Mouse (Mus musculus) spleen, adult 2 months (tissue): ENCODE measurements around the gene Gm17677. TPM values are rescaled to one million over a fixed set of nuclear protein-coding genes. Genes with fewer than 3 reads are reported as not detected.

Experiments
- DNase-seq, 2 experiments: peaks; one replicate each; pipeline versions ENCODE4 v3.0.0 to v3.0.0-alpha.2; 2012 to 2021; ENCODE audit warnings: low spot score in 2 of 2, low read depth in 1 of 2
- H3K27ac ChIP-seq: fragments of 200-500 bp; 2 replicates; pipeline ENCODE4 v1.5.1; 2012; ENCODE audit warnings: low read length, inconsistent platforms; ENCODE audit not compliant: insufficient read depth
- H3K27me3 ChIP-seq: fragments of 200-500 bp; 2 replicates; pipeline ENCODE4 v1.6.1; 2012; ENCODE audit warnings: mild to moderate bottlenecking, moderate library complexity, low read length, inconsistent platforms; ENCODE audit not compliant: control insufficient read depth, insufficient read depth
- H3K36me3 ChIP-seq: fragments of 200-500 bp; 2 replicates; pipeline ENCODE4 v1.6.1; 2012; ENCODE audit warnings: mild to moderate bottlenecking, low read length, inconsistent platforms; ENCODE audit not compliant: control insufficient read depth, insufficient read depth
- H3K4me1 ChIP-seq: fragments of 200-500 bp; 2 replicates; pipeline ENCODE4 v1.6.1; 2011; ENCODE audit warnings: inconsistent platforms; ENCODE audit not compliant: control insufficient read depth, insufficient read depth, insufficient read length
- H3K4me3 ChIP-seq: fragments of 200-500 bp; 2 replicates; pipeline ENCODE4 v1.5.1; 2011; ENCODE audit warnings: mild to moderate bottlenecking, inconsistent platforms; ENCODE audit not compliant: insufficient read depth, insufficient read length; ENCODE audit errors: extremely low read depth
- CTCF ChIP-seq: fragments of 200-500 bp; IDR thresholded peaks from 2 replicates; pipeline ENCODE4 v1.5.1; 2011; ENCODE audit warnings: mild to moderate bottlenecking, inconsistent platforms; ENCODE audit not compliant: insufficient read depth, insufficient read length, insufficient replicate concordance; ENCODE audit errors: extremely low read depth
- POLR2A ChIP-seq: fragments of 200-500 bp; IDR thresholded peaks from 2 replicates; pipeline ENCODE4 v1.6.1; 2011; ENCODE audit warnings: low read depth, low read length, inconsistent platforms
- WGBS: fragments of 180-500 bp; shearing (Covaris S2); methylation state at CpG from one replicate; pipeline ENCODE4 v1.1.7; 2018; 5-methylcytosine and 5-hydroxymethylcytosine counted together
- polyA plus RNA-seq: library from polyadenylated mRNA; depleted of rRNA; stranded (reverse); fragments of >200 nt; gene quantifications from 2 replicates; pipeline ENCODE4 v1.2.3, GENCODE M21; 2012; rRNA removed

Gm17677 gene
- not detected in 2 replicates for polyA plus RNA-seq

- Histone ChIP-seq H3K27ac (no peak within 1 kb of the TSS), H3K4me3 (no peak within 1 kb of the TSS), H3K36me3 (no peaks in the 10 kb centered on the region), H3K4me1 (no peaks in the 10 kb centered on the region), H3K27me3 (no peaks in the 10 kb centered on the region)
- no peak for TF ChIP-seq CTCF
- no peak for TF ChIP-seq POLR2A
- no peak for DNase-seq
Measured at GRCm38 (mm10) chr9:35740749-35741148, at the start of gene Gm17677. Gene Gm17677, plus strand, starts transcription at chr9:35741049.

GRCm38 (mm10) chr9:35691924-35692323, 48.9 kb upstream of the Gm17677 start:
- no peak for DNase-seq
- Histone ChIP-seq H3K27me3 (no peaks in the 10 kb centered on the region), H3K4me3 (no peak overlapping the region), H3K4me1 (no peaks in the 10 kb centered on the region), H3K36me3 (no peaks in the 10 kb centered on the region), H3K27ac (no peak overlapping the region)
- no peak for TF ChIP-seq POLR2A
- TF ChIP-seq CTCF, result no peak

GRCm38 (mm10) chr9:35707265-35707664, 33.6 kb upstream of the Gm17677 start:
- Histone ChIP-seq H3K27me3 (no peaks in the 10 kb centered on the region), H3K4me1 (no peaks in the 10 kb centered on the region), H3K4me3 (no peak overlapping the region), H3K27ac (no peak overlapping the region), H3K36me3 (no peaks in the 10 kb centered on the region)
- no peak for DNase-seq
- no peak for TF ChIP-seq CTCF
- no peak for TF ChIP-seq POLR2A

- Histone ChIP-seq H3K27me3 (no peaks in the 10 kb centered on the region), H3K27ac (no peak overlapping the region), H3K4me3 (no peak overlapping the region), H3K36me3 (no peaks in the 10 kb centered on the region), H3K4me1 (no peaks in the 10 kb centered on the region)
- no peak for DNase-seq
- no peak for TF ChIP-seq CTCF
- no peak for TF ChIP-seq POLR2A
Measured at GRCm38 (mm10) chr9:35756843-35757242, 16.0 kb downstream of the Gm17677 start.

GRCm38 (mm10) chr9:35778009-35778408, 37.2 kb downstream of the Gm17677 start, which contains the start of gene Gm17727:
Gene Gm17727, minus strand, starts transcription at chr9:35778109.
- 60% methylated on average over 3 of the region's 3 CpGs for WGBS
- Histone ChIP-seq H3K4me1 (no peaks in the 10 kb centered on the region), H3K27me3 (no peaks in the 10 kb centered on the region), H3K36me3 (no peaks in the 10 kb centered on the region), H3K4me3 (no peak within 1 kb of the TSS), H3K27ac (no peak within 1 kb of the TSS)
- no peak for DNase-seq
- no peak for TF ChIP-seq POLR2A
- TF ChIP-seq CTCF, result no peak

- H3K4me1 ChIP-seq, result no peaks in the 10 kb centered on the region
- no peaks in the 10 kb centered on the region for H3K36me3 ChIP-seq
- no peak for DNase-seq
- 89% methylated on average over 3 of the region's 3 CpGs for WGBS
- no peak within 1 kb of the TSS for H3K4me3 ChIP-seq
- H3K27me3 ChIP-seq, result no peaks in the 10 kb centered on the region
- TF ChIP-seq CTCF (no peak), POLR2A (no peak)
- H3K27ac ChIP-seq, result no peak within 1 kb of the TSS
Measured at GRCm38 (mm10) chr9:35790001-35790400, 49.2 kb downstream of the Gm17677 start, which contains the start of the genes Gm27235 and D730048I06Rik. Gene Gm27235, minus strand, starts transcription at chr9:35790101. Gene D730048I06Rik, minus strand, starts transcription at chr9:35790112.

Other genes with a start within 250 kb of the Gm17677 start
- gene Gm1113, start 222.8 kb upstream of the Gm17677 start, polyA plus RNA-seq, result not detected in 2 replicates
- gene Ddx25, start 182.5 kb upstream of the Gm17677 start, polyA plus RNA-seq, result 0.12 and 0.14 TPM in 2 replicates
- gene Pus3, start 182.5 kb upstream of the Gm17677 start, polyA plus RNA-seq, result 1.1 and 1.6 TPM in 2 replicates
- gene Pate2, start 170.8 kb upstream of the Gm17677 start, polyA plus RNA-seq, result 0.05 and 0.06 TPM in 2 replicates
- 1.1 and 1.4 TPM in 2 replicates for gene Hyls1, start 170.7 kb upstream of the Gm17677 start, polyA plus RNA-seq
- not detected in 2 replicates for gene Pate4, start 129.1 kb upstream of the Gm17677 start, polyA plus RNA-seq
- not detected in 2 replicates for gene Pate3, start 92.8 kb upstream of the Gm17677 start, polyA plus RNA-seq
- not detected in 2 replicates for gene Pate1, start 53.7 kb upstream of the Gm17677 start, polyA plus RNA-seq
- gene Gm17727, start 37.1 kb downstream of the Gm17677 start, polyA plus RNA-seq, result not detected in 2 replicates
- gene Gm27235, start 49.1 kb downstream of the Gm17677 start, polyA plus RNA-seq, result not detected in 2 replicates
- not detected in 2 replicates for gene D730048I06Rik, start 49.1 kb downstream of the Gm17677 start, polyA plus RNA-seq
- gene 9230110F15Rik, start 103.1 kb downstream of the Gm17677 start, polyA plus RNA-seq, result not detected in 2 replicates
- not detected in 2 replicates for gene 9230113P08Rik, start 167.4 kb downstream of the Gm17677 start, polyA plus RNA-seq